Mouse (Mus musculus) fat pad, adult 2 months (tissue): Measurements from ENCODE around the gene Grin2a.

Experiments
- DNase-seq: peaks from one replicate; pipeline ENCODE4 v3.0.0-alpha.2; 2011; ENCODE audit warnings: low read depth, low spot score; ENCODE audit errors: extremely low read depth

The Grin2a gene

GRCm38 (mm10) chr16:9754061-9754460 is 241.3 kb downstream of the Grin2a start:
- no peak for DNase-seq

GRCm38 (mm10) chr16:9753045-9753444 is 242.3 kb downstream of the Grin2a start:
- no peak for DNase-seq

GRCm38 (mm10) chr16:9752600-9752999 is 242.8 kb downstream of the Grin2a start:
- no peak for DNase-seq

- no peak for DNase-seq
These were observed 244.3 kb downstream of the Grin2a start for GRCm38 (mm10) chr16:9751045-9751569.

- no peak for DNase-seq
These were observed 245.7 kb downstream of the Grin2a start for GRCm38 (mm10) chr16:9749661-9750060.

- no peak for DNase-seq
These were observed 252.9 kb downstream of the Grin2a start for GRCm38 (mm10) chr16:9742443-9742842.

GRCm38 (mm10) chr16:9738679-9739078 is 256.7 kb downstream of the Grin2a start:
- DNase-seq = no peak

GRCm38 (mm10) chr16:9737131-9737530 is 258.2 kb downstream of the Grin2a start:
- no peak for DNase-seq

GRCm38 (mm10) chr16:9735365-9736080 is 259.8 kb downstream of the Grin2a start:
- DNase-seq = no peak

- DNase-seq = no peak
These were observed 267.8 kb downstream of the Grin2a start for GRCm38 (mm10) chr16:9727603-9728002.

- DNase-seq = no peak
These were observed 269.7 kb downstream of the Grin2a start for GRCm38 (mm10) chr16:9725578-9726113.

GRCm38 (mm10) chr16:9711398-9711797 is 284.0 kb downstream of the Grin2a start:
- DNase-seq = no peak

GRCm38 (mm10) chr16:9709921-9710320 is 285.4 kb downstream of the Grin2a start:
- DNase-seq = no peak

- no peak for DNase-seq
These were observed 298.2 kb downstream of the Grin2a start for GRCm38 (mm10) chr16:9697141-9697540.

GRCm38 (mm10) chr16:9694081-9694480 is 301.3 kb downstream of the Grin2a start:
- no peak for DNase-seq

- no peak for DNase-seq
These were observed 306.7 kb downstream of the Grin2a start for GRCm38 (mm10) chr16:9688523-9689140.

- no peak for DNase-seq
These were observed 314.8 kb downstream of the Grin2a start for GRCm38 (mm10) chr16:9680572-9680971.

GRCm38 (mm10) chr16:9679994-9680393 is 315.4 kb downstream of the Grin2a start:
- no peak for DNase-seq

- no peak for DNase-seq
These were observed 316.6 kb downstream of the Grin2a start for GRCm38 (mm10) chr16:9678750-9679149.

GRCm38 (mm10) chr16:9672390-9672789 is 323.0 kb downstream of the Grin2a start:
- no peak for DNase-seq

- DNase-seq = no peak
These were observed 324.1 kb downstream of the Grin2a start for GRCm38 (mm10) chr16:9671222-9671621.

- DNase-seq = no peak
These were observed 324.6 kb downstream of the Grin2a start for GRCm38 (mm10) chr16:9670750-9671161.
